Mouse (Mus musculus) cerebellum, adult 2 months (tissue): ENCODE measurements around the gene Zfyve27.

Experiments used
- CTCF ChIP-seq: fragments of 200-500 bp; IDR thresholded peaks from 2 replicates; pipeline ENCODE4 v1.5.1; 2011; ENCODE audit warnings: low read depth, mild to moderate bottlenecking, control low read depth, low read length, moderate library complexity, borderline replicate concordance; ENCODE audit not compliant: insufficient read depth
- POLR2A ChIP-seq: fragments of 200-500 bp; IDR thresholded peaks from 2 replicates; pipeline ENCODE4 v1.6.1; 2011; ENCODE audit warnings: low read length, control low read depth, borderline replicate concordance; ENCODE audit not compliant: insufficient read depth

DNA sequence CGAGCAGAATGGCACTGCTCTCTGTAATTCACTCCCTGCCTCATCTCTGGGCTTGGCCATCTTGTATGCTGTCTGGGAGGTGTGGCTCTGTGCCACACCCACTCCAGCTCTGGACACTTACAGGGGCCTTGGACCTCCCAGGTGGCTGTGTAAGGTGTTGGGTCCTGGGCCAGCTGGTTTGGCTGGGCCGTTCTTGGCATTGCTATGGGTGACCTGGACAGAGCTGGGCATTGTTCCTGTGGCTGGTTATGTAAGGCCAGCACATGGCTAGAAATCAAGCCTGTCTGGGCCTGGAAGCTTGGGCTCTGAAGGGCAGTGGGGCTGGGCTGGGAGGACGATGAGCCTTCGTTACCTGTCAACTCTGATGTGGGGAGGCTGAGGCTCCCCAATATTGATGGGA lies 40.6 kb downstream of the Zfyve27 start:
- TF ChIP-seq CTCF = no peak
- no peak for TF ChIP-seq POLR2A
